Mouse (Mus musculus) testis, postnatal 14 days (tissue): ENCODE measurements around the gene Cadm1.

Experiments
- DNase-seq: peaks from one replicate; pipeline ENCODE4 v3.0.0; 2021; ENCODE audit warnings: low spot score

Cadm1 gene

GRCm38 (mm10) chr9:47552960-47553575 lies 23.1 kb downstream of the Cadm1 start:
- no peak for DNase-seq

GRCm38 (mm10) chr9:47560726-47561125 lies 30.8 kb downstream of the Cadm1 start:
- no peak for DNase-seq

- DNase-seq: no peak
Observed at GRCm38 (mm10) chr9:47561596-47561995, 31.6 kb downstream of the Cadm1 start.

- peak; percentile 9 for DNase-seq
Observed at GRCm38 (mm10) chr9:47565088-47565487, 35.1 kb downstream of the Cadm1 start.

GRCm38 (mm10) chr9:47567873-47568272 lies 37.9 kb downstream of the Cadm1 start:
- DNase-seq: no peak

- DNase-seq: no peak
Observed at GRCm38 (mm10) chr9:47570184-47570583, 40.2 kb downstream of the Cadm1 start.

- DNase-seq: no peak
Observed at GRCm38 (mm10) chr9:47571461-47571860, 41.5 kb downstream of the Cadm1 start.

- no peak for DNase-seq
Observed at GRCm38 (mm10) chr9:47572132-47572531, 42.2 kb downstream of the Cadm1 start.

- no peak for DNase-seq
Observed at GRCm38 (mm10) chr9:47573456-47573855, 43.5 kb downstream of the Cadm1 start.

GRCm38 (mm10) chr9:47574710-47575414 lies 44.9 kb downstream of the Cadm1 start:
- DNase-seq: no peak

GRCm38 (mm10) chr9:47575764-47576163 lies 45.8 kb downstream of the Cadm1 start:
- DNase-seq: no peak

GRCm38 (mm10) chr9:47579464-47579863 lies 49.5 kb downstream of the Cadm1 start:
- DNase-seq: no peak

- no peak for DNase-seq
Observed at GRCm38 (mm10) chr9:47581576-47582365, 51.8 kb downstream of the Cadm1 start.

- DNase-seq: no peak
Observed at GRCm38 (mm10) chr9:47583241-47583640, 53.3 kb downstream of the Cadm1 start.

GRCm38 (mm10) chr9:47586176-47586575 lies 56.2 kb downstream of the Cadm1 start:
- DNase-seq: no peak

GRCm38 (mm10) chr9:47586839-47587238 lies 56.9 kb downstream of the Cadm1 start:
- DNase-seq: no peak

GRCm38 (mm10) chr9:47587577-47588194 lies 57.7 kb downstream of the Cadm1 start:
- no peak for DNase-seq

- peak; percentile 68 for DNase-seq
Observed at GRCm38 (mm10) chr9:47589832-47590231, 59.9 kb downstream of the Cadm1 start.

GRCm38 (mm10) chr9:47601541-47601940 lies 71.6 kb downstream of the Cadm1 start:
- no peak for DNase-seq

- DNase-seq: no peak
Observed at GRCm38 (mm10) chr9:47603971-47604370, 74.0 kb downstream of the Cadm1 start.

GRCm38 (mm10) chr9:47605628-47606027 lies 75.7 kb downstream of the Cadm1 start:
- no peak for DNase-seq

GRCm38 (mm10) chr9:47608441-47608840 lies 78.5 kb downstream of the Cadm1 start:
- DNase-seq: no peak

- DNase-seq: no peak
Observed at GRCm38 (mm10) chr9:47608921-47609320, 78.9 kb downstream of the Cadm1 start.
